Comparison of ENCODE assay signal across 7 mouse cellular contexts in the genomic region with DNA sequence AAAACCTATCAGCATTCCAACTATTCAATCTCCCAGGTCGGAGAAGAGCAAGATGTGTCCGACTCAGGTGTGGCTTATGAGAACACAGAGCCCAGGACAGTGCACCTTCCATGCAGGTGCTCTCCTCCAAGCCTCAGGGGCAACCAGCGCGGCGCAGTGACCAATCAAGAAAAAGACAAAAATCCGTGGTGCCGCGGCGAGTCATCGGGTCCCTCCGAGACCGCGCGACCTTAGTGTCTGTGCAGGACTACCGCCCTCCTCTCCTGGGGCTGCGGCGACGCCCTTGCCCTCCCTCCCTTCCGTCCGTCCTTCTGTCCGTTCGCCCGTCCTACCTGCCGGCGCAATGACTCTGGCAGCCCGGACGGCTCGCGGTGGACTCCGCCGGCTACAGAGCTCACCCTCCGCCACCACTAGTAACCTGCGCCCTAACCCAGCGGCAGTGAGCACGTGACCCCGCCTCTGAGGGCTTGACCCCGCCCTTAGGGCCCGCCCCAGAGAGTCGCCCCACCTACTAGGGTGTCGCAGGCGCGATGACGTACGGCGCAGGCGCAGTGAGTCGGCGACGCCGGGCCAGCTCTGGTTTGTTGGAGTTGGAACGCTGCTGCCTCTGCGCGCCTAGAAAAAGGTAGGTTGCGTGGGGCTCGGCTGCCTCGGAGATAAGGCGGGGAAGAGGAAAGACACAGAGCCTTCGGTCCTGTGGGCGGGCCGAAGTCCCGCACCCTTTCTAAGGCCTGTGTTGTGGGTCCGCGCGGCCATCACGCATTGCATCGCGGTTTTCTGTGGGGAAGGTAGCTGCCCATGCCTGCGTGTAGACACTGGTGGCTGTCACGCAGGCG. TPM values are rescaled to one million over a fixed set of nuclear protein-coding genes. Genes with fewer than 3 reads are reported as not detected.
A peak's percentile ranks its signal among the peaks of the same experiment; 100 is the strongest.
DNase-seq lines count a peak whose midpoint lies in the region; ATAC-seq lines count a peak whose summit lies in the region.

Gene Serac1, minus strand, starts transcription at position 455 of the 836 bp plus-strand sequence.
Gene Gtf2h5, plus strand, starts transcription at position 500 of the 836 bp plus-strand sequence.

- peak within 1 kb of the TSS; percentile 84 for H3K4me3 ChIP-seq in embryonic facial prominence, embryonic 11.5 days (ENCODE audit: low read depth, low read length)
- H3K4me3 ChIP-seq in limb, embryonic 11.5 days (ENCODE audit: low read depth, low read length) = peak within 1 kb of the TSS; percentile 72
- H3K4me3 ChIP-seq in midbrain, embryonic 14.5 days (replicated peaks; ENCODE audit: low read depth, low read length) = peak within 1 kb of the TSS; percentile 85

- H3K36me3 ChIP-seq in embryonic facial prominence, embryonic 11.5 days (replicated peaks; ENCODE audit: control insufficient read depth, insufficient read depth, low read depth, low read length) = no peaks in the 10 kb centered on the region
- no peaks in the 10 kb centered on the region for H3K36me3 ChIP-seq in limb, embryonic 11.5 days (ENCODE audit: control insufficient read depth, insufficient read depth, low read length)
- H3K36me3 ChIP-seq in midbrain, embryonic 14.5 days (ENCODE audit: control insufficient read depth, insufficient read depth, low read length) = peaks cover 20% of the 10 kb centered on the region

- no peaks in the 10 kb centered on the region for H3K27me3 ChIP-seq in embryonic facial prominence, embryonic 11.5 days (ENCODE audit: control insufficient read depth, insufficient read depth, low read length)
- no peaks in the 10 kb centered on the region for H3K27me3 ChIP-seq in limb, embryonic 11.5 days (ENCODE audit: control insufficient read depth, insufficient read depth, low read length)
- no peaks in the 10 kb centered on the region for H3K27me3 ChIP-seq in midbrain, embryonic 14.5 days (ENCODE audit: control insufficient read depth, insufficient read depth, low read length)

- peak within 1 kb of the TSS; percentile 75 for H3K4me2 ChIP-seq in embryonic facial prominence, embryonic 11.5 days (ENCODE audit: low read depth, low read length)
- peak within 1 kb of the TSS; percentile 82 for H3K4me2 ChIP-seq in limb, embryonic 11.5 days (ENCODE audit: low read depth, severe bottlenecking)
- H3K4me2 ChIP-seq in midbrain, embryonic 14.5 days (ENCODE audit: low read length) = peak within 1 kb of the TSS; percentile 77

- WGBS in embryonic facial prominence, embryonic 11.5 days = under 1% methylated on average over 70 of the region's 70 CpGs
- WGBS in limb, embryonic 11.5 days = under 1% methylated on average over 70 of the region's 70 CpGs
- WGBS in midbrain, embryonic 14.5 days = under 1% methylated on average over 70 of the region's 70 CpGs

- peak within 1 kb of the TSS; percentile 83 for H3K27ac ChIP-seq in embryonic facial prominence, embryonic 11.5 days (replicated peaks; ENCODE audit: low read depth, low read length)
- H3K27ac ChIP-seq in limb, embryonic 11.5 days (replicated peaks; ENCODE audit: low read depth, low read length) = 0 out of 2 replicates have a peak within 1 kb of the TSS, but pooled peaks have one; percentile 25
- peak within 1 kb of the TSS; percentile 84 for H3K27ac ChIP-seq in midbrain, embryonic 14.5 days (replicated peaks; ENCODE audit: low read depth, low read length)

- H3K9me3 ChIP-seq in embryonic facial prominence, embryonic 11.5 days (replicated peaks; ENCODE audit: control insufficient read depth, low read length) = no peaks in the 10 kb centered on the region
- H3K9me3 ChIP-seq in limb, embryonic 11.5 days (ENCODE audit: control insufficient read depth, low read length) = no peaks in the 10 kb centered on the region
- H3K9me3 ChIP-seq in midbrain, embryonic 14.5 days (ENCODE audit: control insufficient read depth, low read length) = no peaks in the 10 kb centered on the region

- peak within 1 kb of the TSS; percentile 84 for H3K9ac ChIP-seq in embryonic facial prominence, embryonic 11.5 days (replicated peaks; ENCODE audit: low read length)
- H3K9ac ChIP-seq in limb, embryonic 11.5 days (ENCODE audit: low read length) = peak within 1 kb of the TSS; percentile 76
- peak within 1 kb of the TSS; percentile 85 for H3K9ac ChIP-seq in midbrain, embryonic 14.5 days (replicated peaks; ENCODE audit: low read length)

- peak; percentile 99 for DNase-seq in adrenal gland, postnatal 14 days
- DNase-seq in embryonic facial prominence, embryonic 11.5 days (ENCODE audit: low spot score) = peak; percentile 98
- DNase-seq in heart, adult 11 months = peak; percentile 100
- DNase-seq in kidney, adult 18-20 months = peak; percentile 99
- DNase-seq in limb, embryonic 11.5 days (ENCODE audit: low spot score) = peak; percentile 99
- DNase-seq in midbrain, embryonic 14.5 days = peak; percentile 99
- DNase-seq in spleen, adult 18-20 months = peak; percentile 97 to 98

- ATAC-seq in embryonic facial prominence, embryonic 11.5 days (replicated peaks; ENCODE audit: insufficient number of reproducible peaks, low FRiP score, low TSS enrichment, low read depth) = peak; percentile 98
- ATAC-seq in limb, embryonic 11.5 days (ENCODE audit: insufficient number of reproducible peaks, low FRiP score, low TSS enrichment, low read depth) = peak; percentile 99
- ATAC-seq in midbrain, embryonic 14.5 days (ENCODE audit: low FRiP score, low TSS enrichment) = peak; percentile 96

- peaks cover 2% of the 10 kb centered on the region; the same call in 1 of the 2 replicates for H3K4me1 ChIP-seq in embryonic facial prominence, embryonic 11.5 days (ENCODE audit: control insufficient read depth, insufficient read depth, low read length)
- H3K4me1 ChIP-seq in limb, embryonic 11.5 days (ENCODE audit: control insufficient read depth, insufficient read depth, low read length) = no peaks in the 10 kb centered on the region
- H3K4me1 ChIP-seq in midbrain, embryonic 14.5 days (ENCODE audit: control insufficient read depth, insufficient read depth, low read length) = peaks cover 22% of the 10 kb centered on the region

RNA-seq across cellular contexts. Expression of gene Serac1, which starts in this region (rescaled TPM):
- 7.7 and 8.8 TPM in 2 replicates for total RNA-seq in adrenal gland, postnatal 14 days (2021)
- polyA plus RNA-seq in embryonic facial prominence, embryonic 11.5 days (2014; fragmentation: Nextera tagmentation; extraction: Ambion mirVana) = 6.2 and 7.2 TPM in 2 replicates
- 4.7 and 5.8 TPM in 2 replicates for polyA plus RNA-seq in limb, embryonic 11.5 days (2014; fragmentation: Nextera tagmentation; extraction: Ambion mirVana)
- polyA plus RNA-seq in midbrain, embryonic 14.5 days (2014; fragmentation: Nextera tagmentation; extraction: Ambion mirVana) = 10.6 and 12.9 TPM in 2 replicates

RNA-seq across cellular contexts. Expression of gene Gtf2h5, which starts in this region (rescaled TPM):
- 90.4 and 97.5 TPM in 2 replicates for total RNA-seq in adrenal gland, postnatal 14 days (2021)
- 170 and 180 TPM in 2 replicates for polyA plus RNA-seq in embryonic facial prominence, embryonic 11.5 days (2014; fragmentation: Nextera tagmentation; extraction: Ambion mirVana)
- 169 and 176 TPM in 2 replicates for polyA plus RNA-seq in limb, embryonic 11.5 days (2014; fragmentation: Nextera tagmentation; extraction: Ambion mirVana)
- polyA plus RNA-seq in midbrain, embryonic 14.5 days (2014; fragmentation: Nextera tagmentation; extraction: Ambion mirVana) = 194 and 234 TPM in 2 replicates

Comparison
In these comparisons a context has a peak if more than half of its experiments do, and no peak if none do; other contexts are left out.
1. Peak in every context shown above with its lines: DNase-seq, ATAC-seq, H3K4me3 ChIP-seq and H3K27ac ChIP-seq.
2. H3K27ac ChIP-seq: peak in every context shown above with its lines; median percentile 84 in midbrain, embryonic 14.5 days; 83 in embryonic facial prominence, embryonic 11.5 days; 25 in limb, embryonic 11.5 days.